Mouse (Mus musculus): ENCODE results near the gene Flt4.

The Flt4 gene

GRCm38 (mm10) chr11:49702014-49702413, 93.0 kb downstream of the Flt4 start:
- DNase-seq = no peak

Measured in kidney, postnatal 10 days (tissue).